8 mouse cellular contexts compared by ENCODE assay signal in the genomic region with DNA sequence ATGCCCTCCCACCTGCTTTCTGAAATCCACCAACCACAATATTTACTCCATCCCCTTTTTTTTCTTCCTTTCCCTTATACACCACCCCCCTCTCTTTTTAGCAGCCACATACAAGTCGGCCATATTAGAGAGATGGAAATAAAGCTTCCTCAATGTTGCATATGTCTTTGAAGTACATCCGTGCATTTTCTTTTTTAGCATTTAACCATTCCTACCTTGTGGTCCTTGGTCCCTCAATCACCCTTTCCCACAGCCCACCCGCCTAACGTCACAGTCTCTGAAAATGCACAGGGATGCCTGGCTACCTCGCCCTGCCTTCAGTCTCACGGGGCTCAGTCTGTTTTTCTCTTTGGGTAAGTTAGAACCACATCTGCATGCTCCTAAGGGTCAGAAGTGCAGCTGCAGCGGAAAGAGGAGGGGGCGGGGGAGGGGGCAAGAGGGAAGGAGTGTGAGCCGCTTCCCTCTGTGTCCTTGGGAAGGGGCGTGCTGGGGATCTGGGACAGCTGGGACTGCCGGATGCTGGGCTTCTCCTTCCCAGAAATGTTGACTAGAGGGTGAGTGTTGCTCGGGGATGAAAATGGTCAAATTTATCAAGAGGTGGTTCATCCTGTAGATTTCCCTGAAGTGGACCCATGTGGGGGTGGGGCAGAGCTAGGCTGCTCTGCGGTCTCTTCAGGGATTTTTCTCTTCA. TPM values are rescaled to one million over a fixed set of nuclear protein-coding genes. Genes with fewer than 3 reads are reported as not detected.
DNase-seq lines count a peak whose midpoint lies in the region; ATAC-seq lines count a peak whose summit lies in the region.

Gene Scn2b (plus strand): TSS at position 42 of the 691 bp plus-strand sequence.

- peak; percentile 30; the same call in 1 of the 2 replicates for ATAC-seq in kidney, embryonic 16.5 days (ENCODE audit: low FRiP score, low TSS enrichment)
- no peak; the same call in 1 of the 2 replicates for ATAC-seq in embryonic facial prominence, embryonic 12.5 days (ENCODE audit: insufficient number of reproducible peaks, insufficient read depth, low FRiP score, low TSS enrichment)

- peak within 1 kb of the TSS; percentile 78 for H3K9ac ChIP-seq in kidney, embryonic 16.5 days (replicated peaks; ENCODE audit: low read length)
- peak within 1 kb of the TSS; percentile 69 for H3K9ac ChIP-seq in embryonic facial prominence, embryonic 12.5 days

- H3K9me3 ChIP-seq in kidney, embryonic 16.5 days (ENCODE audit: low read length), result no peaks in the 10 kb centered on the region
- no peaks in the 10 kb centered on the region for H3K9me3 ChIP-seq in embryonic facial prominence, embryonic 12.5 days

- H3K27me3 ChIP-seq in kidney, embryonic 16.5 days (ENCODE audit: insufficient read depth, low read length), result peaks cover 3% of the 10 kb centered on the region; the same call in 1 of the 2 replicates
- 0 out of 2 replicates have a peak, but pooled peaks cover 2% of the 10 kb centered on the region for H3K27me3 ChIP-seq in embryonic facial prominence, embryonic 12.5 days

- no peaks in the 10 kb centered on the region for H3K36me3 ChIP-seq in kidney, embryonic 16.5 days (ENCODE audit: insufficient read depth, low read length)
- H3K36me3 ChIP-seq in embryonic facial prominence, embryonic 12.5 days, result no peaks in the 10 kb centered on the region

- DNase-seq in kidney, adult 11 months, result no peak
- DNase-seq in adrenal gland, postnatal 36 days, result peak in 1 of 2 experiments; percentile 51
- no peak for DNase-seq in layer of hippocampus, postnatal 25 days (ENCODE audit: extremely low spot score in 1 of 2, low spot score in 1 of 2)
- DNase-seq in neural tube, embryonic 10.5 days (ENCODE audit: extremely low spot score, low spot score), result peak; percentile 66
- DNase-seq in spleen, adult 12 weeks (ENCODE audit: low spot score), result no peak
- no peak for DNase-seq in yolk sac, embryonic 10.5 days (ENCODE audit: low spot score)

- peak within 1 kb of the TSS; percentile 77 for H3K27ac ChIP-seq in kidney, embryonic 16.5 days (ENCODE audit: low read length)
- peak within 1 kb of the TSS; percentile 93 for H3K27ac ChIP-seq in embryonic facial prominence, embryonic 12.5 days

- WGBS in kidney, embryonic 16.5 days, result 2% methylated on average over 13 of the region's 13 CpGs
- WGBS in embryonic facial prominence, embryonic 12.5 days, result under 1% methylated on average over 13 of the region's 13 CpGs

- H3K4me3 ChIP-seq in kidney, embryonic 16.5 days (ENCODE audit: low read length), result peak within 1 kb of the TSS; percentile 65
- H3K4me3 ChIP-seq in embryonic facial prominence, embryonic 12.5 days, result peak within 1 kb of the TSS; percentile 63

- H3K4me1 ChIP-seq in kidney, embryonic 16.5 days (ENCODE audit: insufficient read depth, low read length), result peaks cover 16% of the 10 kb centered on the region
- H3K4me1 ChIP-seq in embryonic facial prominence, embryonic 12.5 days, result peaks cover 22% of the 10 kb centered on the region

- peak within 1 kb of the TSS; percentile 63 for H3K4me2 ChIP-seq in kidney, embryonic 16.5 days (replicated peaks; ENCODE audit: low read depth, low read length)
- H3K4me2 ChIP-seq in embryonic facial prominence, embryonic 12.5 days (replicated peaks), result peak within 1 kb of the TSS; percentile 65

RNA-seq across cellular contexts. Expression of gene Scn2b, which starts in this region (rescaled TPM):
- 4.7 and 5.0 TPM in 2 replicates for polyA plus RNA-seq in kidney, embryonic 16.5 days (2015; fragmentation: Nextera tagmentation; extraction: Ambion mirVana)
- total RNA-seq in adrenal gland, postnatal 36 days (2021), result 10 to 100 TPM; 10.6 to 15.7 TPM
- polyA plus RNA-seq in embryonic facial prominence, embryonic 12.5 days (2016; fragmentation: Nextera tagmentation; extraction: Ambion mirVana), result 5.4 and 5.7 TPM in 2 replicates
- total RNA-seq in layer of hippocampus, postnatal 25 days (2021), result 100 to 1,000 TPM; 243 to 261 TPM

Comparison
In these comparisons a context has a peak if more than half of its experiments do, and no peak if none do; other contexts are left out.
1. RNA of gene Scn2b (total RNA-seq): 243 to 261 TPM in layer of hippocampus, postnatal 25 days; 10.6 to 15.7 TPM in adrenal gland, postnatal 36 days; every median in the first group is over 10 times any median in the second.